Mouse (Mus musculus) right cerebral cortex, adult 2 months (tissue): ENCODE data around the gene Pkdcc.

Source experiments
- DNase-seq, 2 experiments: peaks; one replicate each; pipeline ENCODE4 v3.0.0; 2021 to 2022; ENCODE audit warnings: low spot score in 2 of 2

Gene Pkdcc

GRCm38 (mm10) chr17:83214674-83215528 is at the start of gene Pkdcc:
Gene Pkdcc (plus strand): TSS chr17:83215292.
- DNase-seq: peak; percentile 44 to 61

- no peak for DNase-seq
These were observed 48.9 kb upstream of the Pkdcc start for GRCm38 (mm10) chr17:83166195-83166594.

- DNase-seq: no peak
These were observed 38.9 kb upstream of the Pkdcc start for GRCm38 (mm10) chr17:83176146-83176545.

- no peak for DNase-seq
These were observed 36.5 kb upstream of the Pkdcc start for GRCm38 (mm10) chr17:83178483-83179150.

- no peak for DNase-seq
These were observed 36.0 kb upstream of the Pkdcc start for GRCm38 (mm10) chr17:83179151-83179531.

GRCm38 (mm10) chr17:83179569-83179968 is 35.5 kb upstream of the Pkdcc start:
- no peak for DNase-seq

GRCm38 (mm10) chr17:83181086-83181485 is 34.0 kb upstream of the Pkdcc start:
- DNase-seq: no peak

- no peak for DNase-seq
These were observed 33.5 kb upstream of the Pkdcc start for GRCm38 (mm10) chr17:83181592-83181991.

GRCm38 (mm10) chr17:83182061-83182664 is 32.9 kb upstream of the Pkdcc start:
- DNase-seq: no peak

GRCm38 (mm10) chr17:83182780-83183179 is 32.3 kb upstream of the Pkdcc start:
- DNase-seq: no peak

GRCm38 (mm10) chr17:83187751-83188565 is 27.1 kb upstream of the Pkdcc start:
- DNase-seq: peak in 1 of 2 experiments; percentile 16

GRCm38 (mm10) chr17:83190810-83191209 is 24.3 kb upstream of the Pkdcc start:
- no peak for DNase-seq

GRCm38 (mm10) chr17:83194491-83194890 is 20.6 kb upstream of the Pkdcc start:
- no peak for DNase-seq

- DNase-seq: no peak
These were observed 17.6 kb upstream of the Pkdcc start for GRCm38 (mm10) chr17:83197361-83197923.

GRCm38 (mm10) chr17:83200469-83200868 is 14.6 kb upstream of the Pkdcc start:
- no peak for DNase-seq

- no peak for DNase-seq
These were observed 13.8 kb upstream of the Pkdcc start for GRCm38 (mm10) chr17:83201257-83201656.

GRCm38 (mm10) chr17:83203692-83204383 is 11.3 kb upstream of the Pkdcc start:
- DNase-seq: no peak

GRCm38 (mm10) chr17:83207296-83207695 is 7.8 kb upstream of the Pkdcc start:
- no peak for DNase-seq

- no peak for DNase-seq
These were observed 6.6 kb upstream of the Pkdcc start for GRCm38 (mm10) chr17:83208455-83208854.

GRCm38 (mm10) chr17:83210531-83210930 is 4.6 kb upstream of the Pkdcc start:
- no peak for DNase-seq

- no peak for DNase-seq
These were observed 3.9 kb upstream of the Pkdcc start for GRCm38 (mm10) chr17:83211196-83211595.
